Mouse (Mus musculus): Measurements from ENCODE around the gene Lamb1. TPM values are rescaled to one million over a fixed set of nuclear protein-coding genes. Genes with fewer than 3 reads are reported as not detected.

The Lamb1 gene
- total and polyA plus RNA-seq, 3 experiments, result under 0.01 TPM; not detected in 2

- no peaks in the 10 kb centered on the region for H3K4me1 ChIP-seq (ENCODE audit: control insufficient read depth in 1 of 2, insufficient read depth in 2 of 2)
- no peaks in the 10 kb centered on the region for H3K36me3 ChIP-seq (replicated peaks in 1 of 2; ENCODE audit: control insufficient read depth in 1 of 2, insufficient read depth in 1 of 2, low read length in 1 of 2)
- H3K9me3 ChIP-seq (replicated peaks; ENCODE audit: low read length), result no peaks in the 10 kb centered on the region
- no peaks in the 10 kb centered on the region for H3K27me3 ChIP-seq (replicated peaks)
- no peak overlapping the region for H3K4me2 ChIP-seq (ENCODE audit: insufficient read depth, low read depth, poor library complexity, severe bottlenecking)
- in situ Hi-C loops (cut with MboI; ENCODE audit: low pct_ligation_motif_present, low pct_unique_long_range_greater_than_20kb, low sequenced_read_pairs) (no loop called here), dilution Hi-C loops (cut with MboI; ENCODE audit: extremely low pct_ligation_motif_present, extremely low pct_unique_long_range_greater_than_20kb, low sequenced_read_pairs) (no loop called here)
- no peak overlapping the region for H3K4me3 ChIP-seq (replicated peaks in 1 of 3; ENCODE audit: low read depth in 2 of 3, low read length in 2 of 3, poor library complexity in 1 of 3)
- TF ChIP-seq NRF1 (IDR thresholded peaks at IDR 0.05; ENCODE audit: low read depth, low read length) (no peak), NELFE (IDR thresholded peaks at IDR 0.05; ENCODE audit: low read depth, low read length) (no peak), CTCF (conservative IDR thresholded peaks at IDR 0.05 in 1 of 2, IDR thresholded peaks at IDR 0.05 in 1 of 2; ENCODE audit: low read depth in 2 of 2, low read length in 2 of 2) (no peak), KAT2A (IDR thresholded peaks at IDR 0.05; ENCODE audit: insufficient replicate concordance, low read length) (no peak), EP300 (IDR thresholded peaks at IDR 0.05; ENCODE audit: low read length) (no peak), E2F4 (IDR thresholded peaks at IDR 0.05; ENCODE audit: insufficient replicate concordance, low read depth, low read length) (no peak), MYC (IDR thresholded peaks at IDR 0.05; ENCODE audit: low read depth, low read length) (no peak), POLR2AphosphoS2 (IDR thresholded peaks at IDR 0.05; ENCODE audit: low read depth, low read length) (no peak), ETS1 (conservative IDR thresholded peaks at IDR 0.05; ENCODE audit: low read depth, low read length) (no peak)
- H3K79me2 ChIP-seq (replicated peaks; ENCODE audit: control insufficient read depth, extremely low read depth, insufficient read depth, poor library complexity, severe bottlenecking), result no peaks in the 10 kb centered on the region
- DNase-seq (ENCODE audit: extremely low read depth), result no peak
- H3K27ac ChIP-seq (ENCODE audit: insufficient read depth, low read depth), result no peak overlapping the region
- H3K9ac ChIP-seq (ENCODE audit: insufficient read depth, low read depth), result no peak overlapping the region
Observed at GRCm38 (mm10) chr12:31228878-31229277, 36.2 kb upstream of the Lamb1 start.

GRCm38 (mm10) chr12:31232635-31233034 is 32.4 kb upstream of the Lamb1 start:
- Histone ChIP-seq H3K27me3 (replicated peaks) (no peaks in the 10 kb centered on the region), H3K36me3 (replicated peaks in 1 of 2; ENCODE audit: control insufficient read depth in 1 of 2, insufficient read depth in 1 of 2, low read length in 1 of 2) (no peaks in the 10 kb centered on the region), H3K9ac (ENCODE audit: insufficient read depth, low read depth) (no peak overlapping the region), H3K27ac (ENCODE audit: insufficient read depth, low read depth) (no peak overlapping the region), H3K79me2 (replicated peaks; ENCODE audit: control insufficient read depth, extremely low read depth, insufficient read depth, poor library complexity, severe bottlenecking) (no peaks in the 10 kb centered on the region), H3K4me3 (replicated peaks in 1 of 3; ENCODE audit: low read depth in 2 of 3, low read length in 2 of 3, poor library complexity in 1 of 3) (no peak overlapping the region), H3K4me1 (ENCODE audit: control insufficient read depth in 1 of 2, insufficient read depth in 2 of 2) (no peaks in the 10 kb centered on the region), H3K4me2 (ENCODE audit: insufficient read depth, low read depth, poor library complexity, severe bottlenecking) (no peak overlapping the region), H3K9me3 (replicated peaks; ENCODE audit: low read length) (no peaks in the 10 kb centered on the region)
- dilution Hi-C loops (cut with MboI; ENCODE audit: extremely low pct_ligation_motif_present, extremely low pct_unique_long_range_greater_than_20kb, low sequenced_read_pairs) (no loop called here), in situ Hi-C loops (cut with MboI; ENCODE audit: low pct_ligation_motif_present, low pct_unique_long_range_greater_than_20kb, low sequenced_read_pairs) (no loop called here)
- TF ChIP-seq SMC3 (IDR thresholded peaks at IDR 0.05; ENCODE audit: low read depth, low read length), result no peak
- no peak for TF ChIP-seq TCF12 (IDR thresholded peaks at IDR 0.05; ENCODE audit: low read depth, low read length)
- no peak for TF ChIP-seq TBP (conservative IDR thresholded peaks at IDR 0.05; ENCODE audit: low read depth, low read length)
- no peak for TF ChIP-seq CHD2 (IDR thresholded peaks at IDR 0.05; ENCODE audit: low read length)
- TF ChIP-seq IRF4 (IDR thresholded peaks at IDR 0.05; ENCODE audit: low read depth, low read length), result no peak
- TF ChIP-seq ETS1 (conservative IDR thresholded peaks at IDR 0.05; ENCODE audit: low read depth, low read length), result no peak
- TF ChIP-seq NRF1 (IDR thresholded peaks at IDR 0.05; ENCODE audit: low read depth, low read length), result no peak
- TF ChIP-seq HCFC1 (IDR thresholded peaks at IDR 0.05; ENCODE audit: low read depth, low read length), result no peak
- no peak for TF ChIP-seq JUN (IDR thresholded peaks at IDR 0.05; ENCODE audit: insufficient read depth, low read depth, low read length)
- no peak for TF ChIP-seq SIN3A (IDR thresholded peaks at IDR 0.05; ENCODE audit: low read length)
- TF ChIP-seq EP300 (IDR thresholded peaks at IDR 0.05; ENCODE audit: low read length), result no peak
- TF ChIP-seq MXI1 (IDR thresholded peaks at IDR 0.05; ENCODE audit: low read depth, low read length), result no peak
- TF ChIP-seq BHLHE40 (IDR thresholded peaks at IDR 0.05; ENCODE audit: low read depth, low read length), result no peak
- TF ChIP-seq POLR2AphosphoS2 (IDR thresholded peaks at IDR 0.05; ENCODE audit: low read depth, low read length), result no peak
- no peak for TF ChIP-seq JUND (conservative IDR thresholded peaks at IDR 0.05; ENCODE audit: low read depth, low read length)
- TF ChIP-seq MAFK (IDR thresholded peaks at IDR 0.05; ENCODE audit: insufficient replicate concordance, low read length), result no peak
- TF ChIP-seq USF2 (conservative IDR thresholded peaks at IDR 0.05; ENCODE audit: low read depth, low read length), result no peak
- no peak for TF ChIP-seq CHD1 (IDR thresholded peaks at IDR 0.05; ENCODE audit: low read depth, low read length)
- no peak for TF ChIP-seq UBTF (IDR thresholded peaks at IDR 0.05; ENCODE audit: low read depth, low read length)
- TF ChIP-seq ELF1 (IDR thresholded peaks at IDR 0.05; ENCODE audit: low read depth, low read length), result no peak
- no peak for DNase-seq (ENCODE audit: extremely low read depth)
